Mouse (Mus musculus) neural tube, embryonic 12.5 days (tissue): Measurements from ENCODE around the gene Map3k11. TPM values are rescaled to one million over a fixed set of nuclear protein-coding genes. Genes with fewer than 3 reads are reported as not detected.
A peak's percentile ranks its signal among the peaks of the same experiment; 100 is the strongest.

Experiments
- ATAC-seq: fragments of 200-750 bp; cut with Nextera tagmentation; 2 replicates; pipeline ENCODE4 v1.8.0; 2017; ENCODE audit warnings: low read depth, mild to moderate bottlenecking, moderate TSS enrichment, moderate library complexity; ENCODE audit not compliant: low FRiP score
- H3K27ac ChIP-seq: fragments of 300-500 bp; sonication (generic); 2 replicates; pipeline ENCODE4 v1.5.1; 2016
- H3K27me3 ChIP-seq: fragments of 300-500 bp; sonication (generic); replicated peaks from 2 replicates; pipeline ENCODE4 v1.6.1; 2016; ENCODE audit warnings: mild to moderate bottlenecking
- H3K36me3 ChIP-seq: fragments of 300-500 bp; sonication (generic); 2 replicates; pipeline ENCODE4 v1.6.1; 2016; ENCODE audit warnings: mild to moderate bottlenecking
- H3K4me1 ChIP-seq: fragments of 300-500 bp; sonication (generic); 2 replicates; pipeline ENCODE4 v1.6.1; 2016
- H3K4me2 ChIP-seq: fragments of 300-500 bp; sonication (generic); replicated peaks from 2 replicates; pipeline ENCODE4 v1.6.1; 2016; ENCODE audit warnings: mild to moderate bottlenecking
- H3K4me3 ChIP-seq: fragments of 300-500 bp; sonication (generic); 2 replicates; pipeline ENCODE4 v1.5.1; 2016
- H3K9ac ChIP-seq: fragments of 300-500 bp; sonication (generic); 2 replicates; pipeline ENCODE4 v1.6.1; 2016; ENCODE audit warnings: mild to moderate bottlenecking
- H3K9me3 ChIP-seq: fragments of 300-500 bp; sonication (generic); 2 replicates; pipeline ENCODE4 v1.6.1; 2016; ENCODE audit warnings: mild to moderate bottlenecking
- WGBS: fragments of 180-500 bp; shearing (Covaris S2); methylation state at CpG from one replicate; pipeline ENCODE4 v1.1.7; 2016; 5-methylcytosine and 5-hydroxymethylcytosine counted together
- polyA plus RNA-seq: library from polyadenylated mRNA; unstranded; fragments of >200 nt; fragmentation: Nextera tagmentation; extraction: Ambion mirVana; gene quantifications from 2 replicates; pipeline ENCODE4 v1.2.1, GENCODE M21; 2016

The Map3k11 gene
- polyA plus RNA-seq, 1 experiment from 2014 or later = 28.9 TPM

GRCm38 (mm10) chr19:5653969-5654719 is 34.4 kb upstream of the Map3k11 start:
- ATAC-seq = peak; percentile 62; the same call in 1 of the 2 replicates
- peak overlapping the region; percentile 74 for H3K4me2 ChIP-seq
- peak overlapping the region; percentile 47 for H3K9ac ChIP-seq
- no peak overlapping the region for H3K27ac ChIP-seq
- H3K9me3 ChIP-seq = no peaks in the 10 kb centered on the region
- H3K4me3 ChIP-seq = peak overlapping the region; percentile 42
- H3K4me1 ChIP-seq = peaks cover 16% of the 10 kb centered on the region
- WGBS = 6% methylated on average over 62 of the region's 62 CpGs
- H3K36me3 ChIP-seq = peaks cover 20% of the 10 kb centered on the region
- H3K27me3 ChIP-seq = peaks cover 37% of the 10 kb centered on the region

- H3K9ac ChIP-seq = peak overlapping the region; percentile 47; the same call in 1 of the 2 replicates
- 0 out of 2 replicates have a peak, but pooled peaks have one; percentile 41 for ATAC-seq
- H3K9me3 ChIP-seq = no peaks in the 10 kb centered on the region
- H3K4me1 ChIP-seq = peaks cover 14% of the 10 kb centered on the region
- peaks cover 20% of the 10 kb centered on the region for H3K36me3 ChIP-seq
- peaks cover 37% of the 10 kb centered on the region for H3K27me3 ChIP-seq
- H3K4me2 ChIP-seq = peak overlapping the region; percentile 74
- WGBS = 6% methylated on average over 43 of the region's 43 CpGs
- no peak overlapping the region for H3K27ac ChIP-seq
- H3K4me3 ChIP-seq = peak overlapping the region; percentile 42
These were observed 33.7 kb upstream of the Map3k11 start for GRCm38 (mm10) chr19:5654720-5655298.

GRCm38 (mm10) chr19:5660942-5661751 is 27.4 kb upstream of the Map3k11 start:
- Histone ChIP-seq H3K9me3 (no peaks in the 10 kb centered on the region), H3K4me1 (peaks cover 19% of the 10 kb centered on the region), H3K36me3 (peaks cover 17% of the 10 kb centered on the region), H3K9ac (no peak overlapping the region), H3K27me3 (peaks cover 7% of the 10 kb centered on the region), H3K4me3 (no peak overlapping the region), H3K4me2 (peak overlapping the region; percentile 24), H3K27ac (no peak overlapping the region)
- no peak for ATAC-seq
- WGBS = 82% methylated on average over 16 of the region's 16 CpGs

GRCm38 (mm10) chr19:5662310-5662709 is 26.2 kb upstream of the Map3k11 start:
- Histone ChIP-seq H3K36me3 (peaks cover 28% of the 10 kb centered on the region), H3K9ac (peak overlapping the region; percentile 57; the same call in 1 of the 2 replicates), H3K4me3 (peak overlapping the region; percentile 38; the same call in 1 of the 2 replicates), H3K4me1 (peaks cover 19% of the 10 kb centered on the region), H3K9me3 (no peaks in the 10 kb centered on the region), H3K27ac (no peak overlapping the region), H3K4me2 (peak overlapping the region; percentile 64), H3K27me3 (no peaks in the 10 kb centered on the region)
- WGBS = 75% methylated on average over 8 of the region's 8 CpGs
- ATAC-seq = no peak

GRCm38 (mm10) chr19:5662981-5663913 is 25.3 kb upstream of the Map3k11 start, which contains the start of gene Sipa1:
Gene Sipa1, minus strand, starts transcription at chr19:5663707.
- H3K27ac ChIP-seq = no peak within 1 kb of the TSS
- peaks cover 38% of the 10 kb centered on the region for H3K36me3 ChIP-seq
- H3K9ac ChIP-seq = peak within 1 kb of the TSS; percentile 57
- H3K27me3 ChIP-seq = no peaks in the 10 kb centered on the region
- peak within 1 kb of the TSS; percentile 38 for H3K4me3 ChIP-seq
- H3K4me2 ChIP-seq = peak within 1 kb of the TSS; percentile 64
- peak; percentile 89 for ATAC-seq
- H3K9me3 ChIP-seq = no peaks in the 10 kb centered on the region
- H3K4me1 ChIP-seq = peaks cover 19% of the 10 kb centered on the region
- 2% methylated on average over 31 of the region's 32 CpGs for WGBS

GRCm38 (mm10) chr19:5664669-5665257 is 23.8 kb upstream of the Map3k11 start:
- H3K4me3 ChIP-seq = no peak overlapping the region
- peaks cover 52% of the 10 kb centered on the region for H3K36me3 ChIP-seq
- no peak for ATAC-seq
- H3K4me2 ChIP-seq = no peak overlapping the region
- no peaks in the 10 kb centered on the region for H3K27me3 ChIP-seq
- no peaks in the 10 kb centered on the region for H3K9me3 ChIP-seq
- H3K4me1 ChIP-seq = peaks cover 19% of the 10 kb centered on the region
- H3K27ac ChIP-seq = no peak overlapping the region
- H3K9ac ChIP-seq = no peak overlapping the region
- WGBS = 93% methylated on average over 10 of the region's 10 CpGs

GRCm38 (mm10) chr19:5665465-5665864 is 23.1 kb upstream of the Map3k11 start:
- H3K4me2 ChIP-seq = no peak overlapping the region
- H3K27ac ChIP-seq = no peak overlapping the region
- no peaks in the 10 kb centered on the region for H3K9me3 ChIP-seq
- H3K4me3 ChIP-seq = no peak overlapping the region
- H3K27me3 ChIP-seq = no peaks in the 10 kb centered on the region
- peaks cover 59% of the 10 kb centered on the region for H3K36me3 ChIP-seq
- no peak for ATAC-seq
- H3K4me1 ChIP-seq = peaks cover 19% of the 10 kb centered on the region
- whole genome bisulfite sequencing = 90% methylated on average over 15 of the region's 15 CpGs
- no peak overlapping the region for H3K9ac ChIP-seq

GRCm38 (mm10) chr19:5666386-5666785 is 22.2 kb upstream of the Map3k11 start:
- 97% methylated on average over 18 of the region's 18 CpGs for WGBS
- H3K4me3 ChIP-seq = no peak overlapping the region
- no peak overlapping the region for H3K27ac ChIP-seq
- no peaks in the 10 kb centered on the region for H3K27me3 ChIP-seq
- ATAC-seq = no peak
- H3K9me3 ChIP-seq = no peaks in the 10 kb centered on the region
- peaks cover 19% of the 10 kb centered on the region for H3K4me1 ChIP-seq
- H3K36me3 ChIP-seq = peaks cover 68% of the 10 kb centered on the region
- no peak overlapping the region for H3K9ac ChIP-seq
- no peak overlapping the region for H3K4me2 ChIP-seq

GRCm38 (mm10) chr19:5668372-5668771 is 20.2 kb upstream of the Map3k11 start:
- no peak overlapping the region for H3K27ac ChIP-seq
- no peaks in the 10 kb centered on the region for H3K27me3 ChIP-seq
- H3K9ac ChIP-seq = no peak overlapping the region
- 89% methylated on average over 4 of the region's 4 CpGs for WGBS
- no peaks in the 10 kb centered on the region for H3K9me3 ChIP-seq
- ATAC-seq = no peak
- no peak overlapping the region for H3K4me3 ChIP-seq
- peaks cover 7% of the 10 kb centered on the region; the same call in 1 of the 2 replicates for H3K4me1 ChIP-seq
- H3K4me2 ChIP-seq = no peak overlapping the region
- H3K36me3 ChIP-seq = peaks cover 88% of the 10 kb centered on the region

GRCm38 (mm10) chr19:5680432-5680831 is 8.1 kb upstream of the Map3k11 start:
- Histone ChIP-seq H3K9me3 (no peaks in the 10 kb centered on the region), H3K27me3 (no peaks in the 10 kb centered on the region), H3K4me1 (no peaks in the 10 kb centered on the region), H3K27ac (no peak overlapping the region), H3K4me2 (no peak overlapping the region), H3K4me3 (no peak overlapping the region), H3K36me3 (peaks cover 93% of the 10 kb centered on the region), H3K9ac (no peak overlapping the region)
- ATAC-seq = no peak
- 82% methylated on average over 4 of the region's 4 CpGs for WGBS

GRCm38 (mm10) chr19:5684236-5684635 is 4.3 kb upstream of the Map3k11 start:
- H3K4me2 ChIP-seq = no peak overlapping the region
- no peak overlapping the region for H3K27ac ChIP-seq
- no peak overlapping the region for H3K4me3 ChIP-seq
- H3K36me3 ChIP-seq = peaks cover 76% of the 10 kb centered on the region
- no peaks in the 10 kb centered on the region for H3K27me3 ChIP-seq
- ATAC-seq = no peak
- no peak overlapping the region for H3K9ac ChIP-seq
- WGBS = 92% methylated on average over 12 of the region's 12 CpGs
- H3K4me1 ChIP-seq = peaks cover 14% of the 10 kb centered on the region
- H3K9me3 ChIP-seq = no peaks in the 10 kb centered on the region
